Mouse (Mus musculus) cortical plate, adult 2 months (tissue): ENCODE data around the gene Slc35b2.

Experiments used
- CTCF ChIP-seq: fragments of 200-500 bp; IDR thresholded peaks from 2 replicates; pipeline ENCODE4 v1.5.1; 2011; ENCODE audit warnings: mild to moderate bottlenecking, control low read depth, low read length; ENCODE audit not compliant: insufficient read depth; ENCODE audit errors: extremely low read depth
- POLR2A ChIP-seq: fragments of 200-500 bp; IDR thresholded peaks from 2 replicates; pipeline ENCODE4 v1.6.1; 2011; ENCODE audit warnings: mild to moderate bottlenecking, low read length, control low read depth; ENCODE audit not compliant: insufficient read depth; ENCODE audit errors: extremely low read depth

GRCm38 (mm10) chr17:45582188-45582587 lies 18.5 kb downstream of the Slc35b2 start:
- TF ChIP-seq POLR2A, result no peak
- no peak for TF ChIP-seq CTCF
